Mouse (Mus musculus) embryonic facial prominence, embryonic 14.5 days (tissue): ENCODE measurements around the gene Ppm1n. TPM values are rescaled to one million over a fixed set of nuclear protein-coding genes. Genes with fewer than 3 reads are reported as not detected.

Source experiments
- ATAC-seq: fragments of 200-750 bp; cut with Nextera tagmentation; 2 replicates; pipeline ENCODE4 v1.8.0; 2017; ENCODE audit warnings: low read depth, moderate number of reproducible peaks, moderate TSS enrichment
- DNase-seq: peaks from one replicate; pipeline ENCODE4 v3.0.0-alpha.2; 2015; ENCODE audit warnings: low spot score
- H3K27ac ChIP-seq: fragments of 300-500 bp; sonication (generic); replicated peaks from 2 replicates; pipeline ENCODE4 v1.5.1; 2014; ENCODE audit warnings: low read depth, mild to moderate bottlenecking, low read length, moderate library complexity
- H3K27me3 ChIP-seq: fragments of 300-500 bp; sonication (generic); replicated peaks from 2 replicates; pipeline ENCODE4 v1.6.1; 2014; ENCODE audit warnings: low read length; ENCODE audit not compliant: control insufficient read depth, insufficient read depth
- H3K36me3 ChIP-seq: fragments of 300-500 bp; sonication (generic); 2 replicates; pipeline ENCODE4 v1.6.1; 2014; ENCODE audit warnings: low read length, mixed read lengths; ENCODE audit not compliant: control insufficient read depth, insufficient read depth
- H3K4me1 ChIP-seq: fragments of 300-500 bp; sonication (generic); 2 replicates; pipeline ENCODE4 v1.6.1; 2014; ENCODE audit warnings: antibody characterized with exemption, low read length; ENCODE audit not compliant: control insufficient read depth, insufficient read depth
- H3K4me2 ChIP-seq: fragments of 300-500 bp; sonication (generic); 2 replicates; pipeline ENCODE4 v1.6.1; 2014; ENCODE audit warnings: low read depth, mild to moderate bottlenecking, low read length, moderate library complexity, mixed read lengths
- H3K4me3 ChIP-seq: fragments of 300-500 bp; sonication (generic); 2 replicates; pipeline ENCODE4 v1.5.1; 2014; ENCODE audit warnings: low read depth, mild to moderate bottlenecking, low read length
- H3K9ac ChIP-seq: fragments of 300-500 bp; sonication (generic); 2 replicates; pipeline ENCODE4 v1.6.1; 2014; ENCODE audit warnings: low read depth, mild to moderate bottlenecking, low read length, moderate library complexity, mixed read lengths
- H3K9me3 ChIP-seq: fragments of 300-500 bp; sonication (generic); 2 replicates; pipeline ENCODE4 v1.6.1; 2016; ENCODE audit warnings: low read length; ENCODE audit not compliant: control insufficient read depth
- WGBS: fragments of 180-500 bp; shearing (Covaris S2); extraction: QIAGEN DNeasy Blood & Tissue Kit; methylation state at CpG from one replicate; pipeline ENCODE4 v1.1.7; 2014; 5-methylcytosine and 5-hydroxymethylcytosine counted together
- polyA plus RNA-seq: library from polyadenylated mRNA; unstranded; fragments of >200 nt; fragmentation: Nextera tagmentation; extraction: Ambion mirVana; gene quantifications from 2 replicates; pipeline ENCODE4 v1.2.1, GENCODE M21; 2014

Gene Ppm1n
- polyA plus RNA-seq, 1 experiment from 2014 or later = 0.49 TPM

DNA sequence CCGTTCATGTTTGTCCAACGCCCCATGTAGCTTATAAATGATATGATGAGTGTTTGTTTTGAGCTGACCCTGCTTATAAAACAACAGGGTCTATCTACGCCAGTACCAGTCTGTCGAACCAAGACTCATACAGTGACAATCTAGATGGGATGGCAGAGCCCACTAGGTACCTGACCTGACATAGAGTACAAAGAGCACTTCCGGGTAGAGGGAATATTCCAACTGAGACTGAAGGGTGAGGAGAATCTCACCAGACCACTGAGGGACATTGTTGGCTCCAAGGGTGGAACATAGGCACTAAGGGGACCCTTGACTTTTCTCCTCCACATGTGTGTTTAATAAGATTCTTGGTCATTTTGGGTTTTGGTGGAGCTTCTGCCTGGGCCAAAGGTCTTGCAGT is 50.5 kb downstream of the Ppm1n start:
- Histone ChIP-seq H3K9ac (peak overlapping the region; percentile 69), H3K4me2 (peak overlapping the region; percentile 69), H3K27me3 (no peaks in the 10 kb centered on the region), H3K4me3 (peak overlapping the region; percentile 67), H3K36me3 (peaks cover 5% of the 10 kb centered on the region; the same call in 1 of the 2 replicates), H3K9me3 (no peaks in the 10 kb centered on the region), H3K27ac (peak overlapping the region; percentile 71), H3K4me1 (peaks cover 10% of the 10 kb centered on the region)
- ATAC-seq (no peak), DNase-seq (no peak)
- WGBS = 44% methylated on average over 5 of the region's 5 CpGs

DNA sequence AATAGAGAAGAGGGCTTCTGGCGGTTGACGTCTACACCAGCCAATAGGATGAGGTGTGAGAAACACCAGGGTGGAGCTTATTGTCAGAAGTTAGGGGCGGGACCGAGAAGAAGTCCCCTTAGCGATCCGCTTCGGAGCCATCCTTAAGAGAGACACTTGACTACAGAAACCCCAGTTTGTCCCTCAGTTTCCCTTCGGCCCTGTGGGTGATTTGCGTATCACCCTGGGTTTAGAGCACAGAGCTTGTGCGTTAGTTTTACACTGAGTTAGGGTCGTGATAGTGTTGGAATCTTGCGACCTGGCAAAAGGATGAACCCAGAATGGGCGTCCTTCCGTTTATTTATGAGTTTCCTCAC is 51.1 kb downstream of the Ppm1n start:
- Histone ChIP-seq H3K27me3 (no peaks in the 10 kb centered on the region), H3K27ac (peak overlapping the region; percentile 71), H3K36me3 (peaks cover 5% of the 10 kb centered on the region; the same call in 1 of the 2 replicates), H3K4me3 (peak overlapping the region; percentile 67), H3K9ac (peak overlapping the region; percentile 69), H3K4me1 (peaks cover 10% of the 10 kb centered on the region), H3K9me3 (no peaks in the 10 kb centered on the region), H3K4me2 (peak overlapping the region; percentile 69)
- 0% methylated on average over 9 of the region's 14 CpGs for WGBS
- DNase-seq = no peak
- ATAC-seq = no peak

DNA sequence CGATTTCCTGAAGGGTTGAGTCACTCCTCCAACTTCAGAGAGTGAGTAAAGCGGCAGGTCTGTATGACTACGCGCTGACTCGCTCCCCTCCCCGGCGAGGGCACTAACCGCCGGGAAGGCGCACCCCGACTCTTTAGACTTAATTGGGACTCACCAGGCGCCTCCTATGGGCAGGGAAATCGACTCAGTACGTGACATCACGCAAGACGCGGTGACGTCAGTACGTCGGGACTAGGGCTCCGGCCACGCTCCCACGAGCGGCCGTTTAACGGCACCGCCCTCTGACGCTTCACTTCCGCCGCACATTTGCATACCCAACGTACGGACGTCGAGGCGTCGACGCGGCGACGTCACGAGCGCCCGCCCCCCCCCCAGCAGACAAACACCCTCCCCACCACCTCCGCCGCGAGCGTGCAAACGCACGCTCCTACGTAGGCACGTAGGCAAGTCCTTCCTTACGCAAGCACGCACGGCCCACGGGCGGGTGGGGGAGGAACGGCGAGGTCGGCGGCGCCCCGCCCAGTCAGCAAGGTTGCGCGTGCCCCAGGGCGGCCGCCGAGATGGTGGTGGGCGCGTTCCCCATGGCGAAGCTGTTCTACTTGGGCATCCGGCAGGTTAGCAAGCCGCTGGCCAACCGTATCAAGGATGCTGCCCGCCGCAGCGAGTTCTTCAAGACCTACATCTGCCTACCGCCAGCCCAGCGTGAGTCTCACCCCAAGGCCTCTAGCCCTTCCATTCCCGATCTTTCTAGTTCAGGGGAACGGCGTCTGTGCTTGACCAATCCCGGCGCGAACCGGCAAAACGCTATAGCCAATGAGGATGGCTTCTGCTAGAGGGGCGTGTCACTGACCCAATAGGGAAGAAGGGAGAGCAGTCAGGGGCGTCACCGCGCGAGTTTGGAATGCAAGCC is 51.7 kb downstream of the Ppm1n start, which contains the start of gene Opa3:
TSS of gene Opa3 (plus strand) at position 452 of the 910 bp plus-strand sequence.
- peak within 1 kb of the TSS; percentile 67 for H3K4me3 ChIP-seq
- no peaks in the 10 kb centered on the region for H3K9me3 ChIP-seq
- peak within 1 kb of the TSS; percentile 71 for H3K4me2 ChIP-seq
- peaks cover 10% of the 10 kb centered on the region for H3K4me1 ChIP-seq
- peak within 1 kb of the TSS; percentile 99 for H3K27ac ChIP-seq
- WGBS = 0% methylated on average over 44 of the region's 91 CpGs
- DNase-seq (peak; percentile 100), ATAC-seq (peak; percentile 94)
- peaks cover 5% of the 10 kb centered on the region; the same call in 1 of the 2 replicates for H3K36me3 ChIP-seq
- H3K27me3 ChIP-seq = no peaks in the 10 kb centered on the region
- peak within 1 kb of the TSS; percentile 82 for H3K9ac ChIP-seq

DNA sequence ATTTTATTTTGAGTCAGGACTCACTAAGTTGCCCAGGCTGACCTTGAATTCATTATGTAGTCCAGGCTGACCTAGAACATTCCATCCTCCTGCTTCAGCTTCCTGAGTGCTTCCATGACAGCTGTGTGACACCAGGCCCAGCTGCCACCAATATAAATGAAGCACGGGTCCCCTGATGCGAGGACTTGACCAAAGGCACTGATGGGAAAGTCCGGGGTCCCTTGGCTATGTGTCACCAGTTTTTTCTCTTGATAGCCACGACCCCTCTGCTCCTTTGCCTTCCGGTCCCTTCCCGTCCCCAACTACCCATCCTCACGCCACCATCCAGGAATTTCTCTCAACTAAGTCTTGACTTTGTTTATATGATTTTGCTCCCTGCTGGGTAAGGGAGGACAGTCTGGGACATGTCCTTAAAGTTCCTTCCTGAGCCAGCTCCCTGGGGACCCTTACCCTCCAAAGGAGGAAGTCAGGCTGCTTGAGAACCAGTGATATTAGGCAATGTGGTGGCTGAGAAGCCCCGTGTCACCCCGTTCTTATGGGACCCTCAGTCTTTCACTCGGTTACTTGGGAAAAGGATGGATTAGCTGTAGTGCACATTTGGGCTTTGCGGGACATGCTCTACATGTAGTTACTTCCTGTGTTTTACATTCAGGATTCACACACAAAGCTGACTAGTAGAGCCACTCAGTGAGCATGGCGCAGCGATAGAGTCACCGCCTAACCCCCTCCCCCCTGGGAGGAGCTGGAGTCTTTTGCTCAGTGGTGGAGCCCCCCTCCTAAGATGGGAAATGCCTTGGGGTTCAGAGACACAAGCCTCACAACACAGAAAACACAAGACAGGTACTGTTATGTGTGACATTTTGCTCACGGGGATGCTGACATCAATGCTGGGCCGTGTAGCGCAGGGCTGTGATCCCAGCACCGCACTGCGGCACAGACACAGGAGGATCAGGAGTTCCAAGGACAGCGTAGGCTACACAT is 52.8 kb downstream of the Ppm1n start:
- H3K27me3 ChIP-seq = no peaks in the 10 kb centered on the region
- H3K27ac ChIP-seq = peak overlapping the region; percentile 99
- ATAC-seq (peak; percentile 6; the same call in 1 of the 2 replicates), DNase-seq (peak; percentile 82)
- H3K9ac ChIP-seq = peak overlapping the region; percentile 73
- peaks cover 10% of the 10 kb centered on the region for H3K4me1 ChIP-seq
- peaks cover 5% of the 10 kb centered on the region; the same call in 1 of the 2 replicates for H3K36me3 ChIP-seq
- H3K4me2 ChIP-seq = peak overlapping the region; percentile 71
- H3K4me3 ChIP-seq = peak overlapping the region; percentile 67
- H3K9me3 ChIP-seq = no peaks in the 10 kb centered on the region
- WGBS = 19% methylated on average over 20 of the region's 20 CpGs

Other genes with a start within 250 kb of the Ppm1n start
- gene Rsph6a, start 225.4 kb downstream of the Ppm1n start, polyA plus RNA-seq = not detected in 2 replicates
- 20.2 and 22.6 TPM in 2 replicates for gene Dmwd, start 203.8 kb downstream of the Ppm1n start, polyA plus RNA-seq
- gene Dmpk, start 196.2 kb downstream of the Ppm1n start, polyA plus RNA-seq = 43.3 and 58.2 TPM in 2 replicates
- 13.4 and 16.3 TPM in 2 replicates for gene Six5, start 185.5 kb downstream of the Ppm1n start, polyA plus RNA-seq
- gene Gm4969, start 161.7 kb downstream of the Ppm1n start, polyA plus RNA-seq = 1.7 and 2.6 TPM in 2 replicates
- 9.1 and 9.2 TPM in 2 replicates for gene Fbxo46, start 160.2 kb downstream of the Ppm1n start, polyA plus RNA-seq
- gene Qpctl, start 130.8 kb downstream of the Ppm1n start, polyA plus RNA-seq = 11.1 and 13.2 TPM in 2 replicates
- 130 and 131 TPM in 2 replicates for gene Snrpd2, start 130.3 kb downstream of the Ppm1n start, polyA plus RNA-seq
- gene Gipr, start 113.9 kb downstream of the Ppm1n start, polyA plus RNA-seq = 0.37 and 0.60 TPM in 2 replicates
- gene Eml2, start 103.6 kb downstream of the Ppm1n start, polyA plus RNA-seq = 3.6 and 4.2 TPM in 2 replicates
- 1.7 and 2.3 TPM in 2 replicates for gene Gpr4, start 67.5 kb downstream of the Ppm1n start, polyA plus RNA-seq
- gene Opa3, start 51.7 kb downstream of the Ppm1n start, polyA plus RNA-seq = 29.7 and 30.2 TPM in 2 replicates
- 70.0 and 70.7 TPM in 2 replicates for gene Vasp, start 8.2 kb downstream of the Ppm1n start, polyA plus RNA-seq
- gene Rtn2, start 2.6 kb upstream of the Ppm1n start, polyA plus RNA-seq = 53.7 and 57.0 TPM in 2 replicates
- gene Fosb, start 30.0 kb upstream of the Ppm1n start, polyA plus RNA-seq = 0.15 and 0.28 TPM in 2 replicates
- gene Ercc1, start 64.7 kb upstream of the Ppm1n start, polyA plus RNA-seq = 64.0 and 75.1 TPM in 2 replicates
- 18.8 and 21.6 TPM in 2 replicates for gene Cd3eap, start 79.4 kb upstream of the Ppm1n start, polyA plus RNA-seq
- 11.2 and 11.6 TPM in 2 replicates for gene Ppp1r13l, start 79.7 kb upstream of the Ppm1n start, polyA plus RNA-seq
- 10.9 and 14.7 TPM in 2 replicates for gene Ercc2, start 101.9 kb upstream of the Ppm1n start, polyA plus RNA-seq
- gene Klc3, start 124.0 kb upstream of the Ppm1n start, polyA plus RNA-seq = 10.2 and 15.3 TPM in 2 replicates
- gene Ckm, start 124.7 kb upstream of the Ppm1n start, polyA plus RNA-seq = 348 and 732 TPM in 2 replicates
- gene Mark4, start 178.8 kb upstream of the Ppm1n start, polyA plus RNA-seq = 10.5 and 10.9 TPM in 2 replicates
- gene Exoc3l2, start 183.3 kb upstream of the Ppm1n start, polyA plus RNA-seq = 1.4 and 1.7 TPM in 2 replicates
- 0.74 and 0.93 TPM in 2 replicates for gene Bloc1s3, start 228.3 kb upstream of the Ppm1n start, polyA plus RNA-seq
- gene Trappc6a, start 228.3 kb upstream of the Ppm1n start, polyA plus RNA-seq = 61.8 and 67.3 TPM in 2 replicates
- gene Nkpd1, start 237.8 kb upstream of the Ppm1n start, polyA plus RNA-seq = 0.14 and 0.42 TPM in 2 replicates